Mouse (Mus musculus): ENCODE results near the gene Hapln1.

- TF ChIP-seq CTCF (IDR thresholded peaks at IDR 0.05; ENCODE audit: low read depth) (no peak), EP300 (IDR thresholded peaks at IDR 0.05; ENCODE audit: low read depth) (no peak)
Observed at GRCm38 (mm10) chr13:89653279-89653678, 113.7 kb downstream of the Hapln1 start.
